Mouse (Mus musculus): Measurements from ENCODE around the gene Plppr1.

The Plppr1 gene

DNA sequence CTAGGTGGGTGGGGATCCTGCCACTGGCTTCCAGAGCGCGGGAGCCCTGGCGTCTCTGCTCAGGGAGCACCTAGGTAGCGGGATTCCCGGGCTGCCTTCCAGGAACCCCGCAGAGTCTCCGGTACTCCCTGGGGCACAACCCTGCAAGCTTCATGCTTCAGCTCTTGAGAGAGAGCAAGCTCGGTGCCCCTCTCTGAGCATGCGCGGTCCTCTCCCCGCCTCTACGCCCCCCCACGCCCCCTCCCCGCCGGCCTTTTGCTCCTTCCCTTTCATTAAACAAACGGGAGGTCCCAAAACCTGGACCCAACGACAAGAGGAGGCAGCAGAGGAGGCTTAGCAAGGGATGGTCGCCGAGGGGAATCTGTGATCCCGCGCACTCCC, at the start of gene Plppr1:
Gene Plppr1 (plus strand): TSS at position 253 of the 381 bp plus-strand sequence.
- peak; percentile 91 for DNase-seq

DNA sequence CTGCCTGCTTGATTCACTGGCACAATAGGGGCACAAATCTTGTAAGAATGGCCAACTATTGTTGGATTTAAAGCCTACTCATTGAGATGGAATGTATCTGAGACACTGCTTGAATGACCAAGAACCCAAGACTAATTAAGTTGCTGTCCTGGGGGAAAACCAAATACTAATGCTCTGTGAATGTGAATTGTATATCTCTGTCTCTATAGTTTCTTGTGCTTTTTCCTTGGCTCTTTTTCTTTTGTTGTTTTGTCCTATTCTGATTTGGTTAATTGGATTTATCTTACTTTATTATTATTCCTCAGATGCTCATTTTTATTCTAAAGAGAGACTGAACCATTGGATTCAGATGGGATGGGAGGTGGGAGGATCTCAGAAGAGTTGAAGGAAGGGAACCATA, 42.4 kb upstream of the Plppr1 start:
- no peak for DNase-seq

DNA sequence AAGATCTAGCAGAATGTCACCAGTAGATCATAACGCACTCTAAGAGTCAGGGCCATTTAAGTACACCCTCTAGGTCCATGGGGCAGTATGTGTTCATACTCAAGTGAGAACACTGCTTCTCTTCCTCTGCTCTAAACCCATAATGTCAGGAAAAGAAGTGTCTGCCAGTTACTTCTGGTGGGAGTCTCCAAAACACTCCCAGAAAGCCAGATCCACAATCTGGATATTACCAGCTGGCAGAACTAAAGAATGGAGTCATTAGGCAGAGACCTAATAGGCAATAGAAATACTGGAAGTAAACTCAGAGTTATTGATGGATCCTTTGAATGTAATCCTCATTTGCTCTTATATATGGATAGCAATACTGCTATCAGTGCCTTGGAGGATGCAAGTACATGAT, 35.9 kb upstream of the Plppr1 start:
- no peak for DNase-seq

GRCm38 (mm10) chr4:49038311-49038710, 20.8 kb upstream of the Plppr1 start:
- DNase-seq, result no peak

DNA sequence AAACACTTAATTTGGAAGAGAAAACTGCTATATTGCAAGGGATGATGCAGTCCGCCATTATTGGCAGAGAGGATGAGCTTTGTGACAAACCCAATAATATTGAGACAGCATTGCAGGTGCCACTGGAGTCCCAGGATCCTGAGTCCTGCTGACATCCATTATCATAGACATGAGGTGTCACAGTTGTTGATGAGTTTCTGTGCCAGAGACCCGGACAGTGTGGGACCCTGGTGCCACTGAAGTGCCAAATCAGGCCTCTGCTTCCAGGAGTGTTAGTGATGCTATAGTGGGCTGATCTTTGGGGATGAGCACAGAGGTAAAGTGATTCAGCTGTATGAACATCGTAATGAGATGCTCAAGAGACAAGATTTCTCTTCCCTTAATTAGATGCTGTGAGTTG, 19.2 kb upstream of the Plppr1 start:
- no peak for DNase-seq

GRCm38 (mm10) chr4:49041655-49042054, 17.4 kb upstream of the Plppr1 start:
- no peak for DNase-seq

- DNase-seq, result no peak
Measured at GRCm38 (mm10) chr4:49050628-49051027, 8.4 kb upstream of the Plppr1 start.

DNA sequence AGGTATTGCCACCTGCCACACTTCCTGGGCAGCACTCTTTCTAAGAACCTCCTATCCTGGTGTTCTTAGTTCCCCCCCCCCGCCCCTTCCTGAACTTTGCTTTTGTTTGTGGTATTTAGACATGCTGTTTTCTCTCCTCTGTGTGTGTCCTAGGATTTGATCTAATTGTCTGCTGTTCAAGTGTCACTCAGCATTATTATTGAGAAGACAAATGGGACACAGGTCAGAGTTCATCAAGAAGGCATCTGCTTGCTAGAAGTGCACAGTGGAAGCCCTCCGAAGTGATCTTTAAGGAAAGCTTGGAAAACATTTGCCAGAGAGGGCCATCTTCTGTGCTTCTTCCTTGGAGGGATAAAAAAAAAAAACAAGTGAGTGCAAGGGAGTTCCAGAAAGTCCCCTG, 1.2 kb upstream of the Plppr1 start:
- DNase-seq, result peak; percentile 90

GRCm38 (mm10) chr4:49058557-49058956, 516 bp upstream of the Plppr1 start:
- peak; percentile 56 for DNase-seq

DNA sequence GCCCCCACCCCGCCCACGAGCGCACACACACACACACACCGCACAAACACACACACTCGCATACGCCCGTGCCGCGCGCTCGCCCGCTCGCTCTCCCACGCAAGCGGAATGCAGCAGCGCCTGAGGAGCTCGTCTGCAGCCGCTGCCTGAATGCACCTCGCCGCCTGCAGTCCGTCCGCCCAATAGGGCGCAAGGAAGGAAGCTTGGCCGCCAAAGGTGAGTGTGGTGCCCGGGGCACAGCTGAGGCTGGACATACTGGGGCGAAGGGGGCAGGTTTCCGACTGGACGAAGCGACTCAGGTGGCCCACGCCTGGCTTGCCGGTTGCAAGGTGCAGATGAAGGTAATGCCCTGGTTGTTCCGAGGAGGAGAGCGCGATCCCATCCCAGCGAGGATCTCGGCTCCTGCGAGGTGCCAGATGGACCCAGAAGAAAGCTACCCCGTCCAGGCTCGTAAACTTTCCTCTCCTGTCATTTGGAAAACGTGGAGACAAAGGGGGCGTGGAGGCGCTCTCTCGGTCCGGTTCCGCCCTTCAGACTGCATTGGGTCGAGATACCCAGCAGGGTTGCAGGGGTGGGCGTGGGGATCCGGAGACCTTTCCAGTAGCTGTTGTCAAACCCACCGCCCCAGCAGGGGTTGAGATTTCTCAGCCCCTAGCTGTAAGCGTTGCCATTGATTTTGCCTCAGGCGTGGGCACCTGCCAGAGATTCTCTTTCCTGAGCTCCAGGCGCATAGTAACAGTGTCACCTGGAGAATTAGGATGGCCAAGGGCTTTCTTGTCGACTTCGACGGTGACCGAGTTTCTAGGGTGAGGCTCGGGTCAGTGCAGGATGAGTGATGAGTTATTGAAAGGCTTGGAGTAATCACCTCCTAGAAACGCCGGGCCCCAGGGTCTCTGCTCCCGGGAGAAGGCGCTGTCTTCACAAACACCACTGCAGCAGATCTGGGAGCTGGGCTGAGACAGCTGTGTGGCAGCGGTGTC, 619 bp downstream of the Plppr1 start:
- DNase-seq, result peak; percentile 65

DNA sequence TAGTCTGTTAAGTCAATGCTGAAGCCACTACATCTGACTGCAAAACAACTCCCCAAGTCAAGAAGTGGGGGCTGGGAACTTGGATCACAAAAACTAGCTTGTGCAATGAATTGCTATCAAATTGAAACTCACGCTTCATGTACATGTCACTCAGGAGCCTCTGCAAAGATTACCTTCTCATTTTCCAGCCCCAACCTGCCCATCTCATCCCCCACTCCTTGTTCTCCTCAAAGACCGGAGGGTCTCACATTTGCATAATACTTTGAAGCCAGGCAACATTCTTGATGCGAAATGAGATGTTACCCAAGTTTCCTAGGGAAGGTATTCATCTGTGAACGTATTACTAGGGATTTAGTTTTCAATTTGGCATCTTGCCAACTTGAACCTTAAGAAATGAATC, 10.4 kb downstream of the Plppr1 start:
- DNase-seq, result no peak

- DNase-seq, result peak; percentile 55
Measured at GRCm38 (mm10) chr4:49072886-49073285, 13.8 kb downstream of the Plppr1 start.

DNA sequence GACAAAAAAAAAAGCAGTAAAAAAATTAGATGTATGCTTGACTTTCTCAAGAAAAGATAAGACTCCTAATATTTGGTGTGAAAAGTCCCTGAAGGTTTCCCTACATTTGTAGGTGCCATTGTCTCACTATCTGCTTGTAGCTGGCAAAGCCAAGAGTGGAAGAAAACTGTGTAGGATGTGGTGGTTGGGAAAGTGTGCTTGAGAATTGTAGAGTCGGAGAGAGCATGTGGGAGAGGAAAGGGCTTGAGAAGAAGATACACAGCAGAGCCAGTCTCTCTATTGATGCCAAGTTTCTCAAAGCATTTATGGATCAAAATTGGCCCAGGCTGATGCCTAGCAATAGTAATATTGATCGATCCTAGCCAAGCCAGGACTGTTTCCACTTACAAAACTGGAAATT, 16.8 kb downstream of the Plppr1 start:
- DNase-seq, result no peak

DNA sequence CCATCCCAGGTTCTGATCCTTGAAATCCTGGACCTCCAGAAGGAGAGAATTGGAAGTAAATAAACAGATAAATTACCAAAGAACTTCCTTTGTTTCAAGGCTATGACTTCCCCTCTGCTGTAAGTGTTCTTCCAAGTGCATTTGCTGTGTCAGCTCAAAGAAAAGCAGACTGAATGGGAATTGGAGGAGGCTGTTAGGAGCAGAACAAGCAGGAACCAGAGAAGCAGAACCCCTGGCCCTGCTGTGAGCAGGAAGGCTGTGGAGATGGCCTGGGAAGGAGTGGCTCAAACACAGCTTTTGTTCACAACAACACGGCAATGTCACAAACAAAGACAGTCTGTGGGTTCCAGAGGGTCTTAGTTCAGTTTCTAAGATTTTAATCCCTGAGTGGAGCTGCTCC, 20.3 kb downstream of the Plppr1 start:
- DNase-seq, result no peak

- DNase-seq, result no peak
Measured at GRCm38 (mm10) chr4:49088205-49088604, 29.1 kb downstream of the Plppr1 start.

GRCm38 (mm10) chr4:49090461-49090860, 31.4 kb downstream of the Plppr1 start:
- DNase-seq, result no peak

- no peak for DNase-seq
Measured at GRCm38 (mm10) chr4:49099448-49099847, 40.4 kb downstream of the Plppr1 start.

DNA sequence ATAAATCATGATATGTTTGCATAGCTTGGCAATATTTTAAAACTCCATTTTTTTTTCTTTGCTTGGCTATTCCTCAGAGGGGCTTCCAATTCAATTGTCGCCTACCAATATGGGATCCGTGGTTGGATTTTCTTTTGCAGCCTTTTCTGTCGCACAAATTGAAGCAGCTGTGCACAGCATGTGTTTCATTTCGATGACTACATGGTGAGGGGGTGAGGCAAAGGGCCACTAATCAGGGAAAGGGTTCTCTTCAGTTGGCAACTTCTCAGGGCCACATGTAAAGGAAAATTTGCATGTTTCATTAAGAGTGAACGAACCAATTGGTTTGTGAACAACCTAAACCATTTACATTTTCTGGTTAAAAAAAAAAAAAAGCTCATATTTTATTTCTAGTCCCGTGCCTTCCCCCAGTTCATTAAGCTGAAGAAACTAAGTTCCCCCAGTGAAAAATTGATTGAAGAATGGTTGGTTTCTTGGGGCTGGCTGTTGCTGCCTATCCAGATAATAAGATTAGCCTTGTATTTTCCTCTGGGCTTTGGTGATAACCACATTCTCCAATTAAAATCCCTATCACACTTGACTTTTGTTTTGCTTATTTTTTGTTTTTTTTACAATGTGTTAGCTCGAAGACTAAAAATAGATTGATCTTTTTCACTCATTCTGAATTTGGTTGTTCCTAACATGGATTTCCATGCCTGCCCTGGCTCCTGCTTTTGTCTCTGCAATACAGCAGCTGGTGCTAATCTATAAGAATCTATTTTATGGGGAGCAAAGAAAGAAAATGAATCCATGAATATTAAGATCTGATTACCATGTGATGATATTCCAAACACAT, 43.1 kb downstream of the Plppr1 start:
- no peak for DNase-seq

- DNase-seq, result no peak
Measured at GRCm38 (mm10) chr4:49102769-49103193, 43.7 kb downstream of the Plppr1 start.

- no peak for DNase-seq
Measured at GRCm38 (mm10) chr4:49104860-49105259, 45.8 kb downstream of the Plppr1 start.

DNA sequence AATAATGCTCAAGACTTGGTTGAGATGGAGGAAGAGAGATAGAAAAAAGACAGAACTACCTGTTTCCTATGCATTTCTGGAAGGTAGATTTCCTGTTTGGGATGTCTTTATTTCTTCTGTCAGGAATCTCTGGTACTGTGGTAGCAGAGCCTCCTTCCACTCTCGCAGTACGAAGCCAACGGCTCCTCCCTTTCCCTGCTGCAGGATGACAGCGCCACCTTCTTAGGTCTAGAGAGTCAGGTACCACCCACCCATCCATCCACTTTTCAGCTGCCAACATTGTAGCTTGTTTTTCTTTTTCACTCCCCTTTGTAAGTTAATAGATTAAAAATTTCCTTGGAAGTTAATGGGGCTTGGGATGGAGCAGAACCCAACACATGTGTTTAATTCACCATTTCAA, 48.8 kb downstream of the Plppr1 start:
- DNase-seq, result no peak

GRCm38 (mm10) chr4:49108371-49108770, 49.3 kb downstream of the Plppr1 start:
- peak; percentile 42 for DNase-seq

DNA sequence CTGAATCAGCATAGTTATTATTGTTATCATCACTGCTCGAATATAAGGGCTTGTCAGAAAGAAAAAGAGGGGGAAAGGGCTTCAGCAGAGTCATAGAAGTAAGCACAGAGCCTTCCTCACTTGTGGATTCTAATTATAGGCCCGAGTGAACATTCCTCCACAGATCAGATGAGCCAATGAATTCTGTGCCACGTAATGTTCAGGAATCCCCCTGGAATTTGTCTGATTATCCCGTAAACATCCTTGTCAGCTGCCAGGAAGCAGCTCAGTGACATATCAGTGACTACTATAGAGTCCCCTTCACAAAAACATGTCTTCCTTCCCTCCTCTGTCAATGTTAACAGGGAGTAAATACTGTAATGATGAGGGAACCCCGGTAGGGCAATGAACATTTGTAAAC, 50.9 kb downstream of the Plppr1 start:
- peak; percentile 37 for DNase-seq

- no peak for DNase-seq
Measured at GRCm38 (mm10) chr4:49118842-49119241, 59.8 kb downstream of the Plppr1 start.
